Mouse (Mus musculus): ENCODE measurements around the gene Aipl1. TPM values are rescaled to one million over a fixed set of nuclear protein-coding genes. Genes with fewer than 3 reads are reported as not detected.

The Aipl1 gene
- total and polyA plus RNA-seq, 3 experiments, result 0.71 to 0.93 (median 0.81) TPM

DNA sequence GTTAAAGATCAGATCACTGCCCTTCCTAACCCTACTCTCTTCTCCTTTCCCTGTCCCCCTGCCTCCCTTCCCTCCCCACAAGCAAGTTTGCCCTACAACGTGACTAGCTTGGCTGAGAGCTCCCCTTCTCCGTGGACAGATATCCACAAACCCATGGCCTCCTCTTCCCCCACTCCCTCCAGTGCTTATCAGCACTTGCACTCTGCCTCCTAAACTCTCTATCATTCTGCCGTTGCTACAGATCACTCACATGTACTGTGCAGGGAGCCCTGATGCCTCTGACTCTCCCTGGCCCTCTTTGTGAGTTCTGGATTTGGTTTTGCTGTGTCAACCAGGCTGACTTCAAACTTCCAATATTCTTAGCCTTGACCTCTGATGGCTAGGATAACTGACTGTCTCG, 16.3 kb downstream of the Aipl1 start:
- dilution Hi-C loops (cut with MboI; ENCODE audit: extremely low pct_ligation_motif_present, extremely low pct_unique_long_range_greater_than_20kb, low sequenced_read_pairs), result no loop called here
- in situ Hi-C loops (cut with MboI; ENCODE audit: low pct_ligation_motif_present, low pct_unique_long_range_greater_than_20kb, low sequenced_read_pairs), result loop anchor here (5.0 to 10.0 kb wide), 2 partner anchors 159 to 346 kb away; no protein-coding TSS in a partner anchor
- Histone ChIP-seq H3K27ac (ENCODE audit: insufficient read depth, low read depth) (no peak overlapping the region), H3K4me1 (ENCODE audit: control insufficient read depth in 1 of 2, insufficient read depth in 2 of 2) (peaks cover 18 to 28% of the 10 kb centered on the region in 2 experiments), H3K79me2 (replicated peaks; ENCODE audit: control insufficient read depth, extremely low read depth, insufficient read depth, poor library complexity, severe bottlenecking) (no peaks in the 10 kb centered on the region), H3K4me3 (replicated peaks in 1 of 3; ENCODE audit: low read depth in 2 of 3, low read length in 2 of 3, poor library complexity in 1 of 3) (no peak overlapping the region), H3K4me2 (ENCODE audit: insufficient read depth, low read depth, poor library complexity, severe bottlenecking) (no peak overlapping the region), H3K36me3 (replicated peaks in 1 of 2; ENCODE audit: control insufficient read depth in 1 of 2, insufficient read depth in 1 of 2, low read length in 1 of 2) (no peaks in the 10 kb centered on the region), H3K9me3 (replicated peaks; ENCODE audit: low read length) (no peaks in the 10 kb centered on the region), H3K27me3 (replicated peaks) (peaks cover 6% of the 10 kb centered on the region), H3K9ac (ENCODE audit: insufficient read depth, low read depth) (no peak overlapping the region)
- DNase-seq (ENCODE audit: extremely low read depth), result no peak
- no peak for TF ChIP-seq PAX5 (IDR thresholded peaks at IDR 0.05; ENCODE audit: low read length)
- TF ChIP-seq IRF4 (IDR thresholded peaks at IDR 0.05; ENCODE audit: low read depth, low read length), result no peak
- TF ChIP-seq TBP (conservative IDR thresholded peaks at IDR 0.05; ENCODE audit: low read depth, low read length), result no peak
- TF ChIP-seq MYC (IDR thresholded peaks at IDR 0.05; ENCODE audit: low read depth, low read length), result no peak

- no peak for DNase-seq (ENCODE audit: extremely low read depth)
- Histone ChIP-seq H3K79me2 (replicated peaks; ENCODE audit: control insufficient read depth, extremely low read depth, insufficient read depth, poor library complexity, severe bottlenecking) (no peaks in the 10 kb centered on the region), H3K9ac (ENCODE audit: insufficient read depth, low read depth) (no peak overlapping the region), H3K4me2 (ENCODE audit: insufficient read depth, low read depth, poor library complexity, severe bottlenecking) (no peak overlapping the region), H3K4me1 (ENCODE audit: control insufficient read depth in 1 of 2, insufficient read depth in 2 of 2) (peaks cover 7 to 19% of the 10 kb centered on the region in 2 experiments), H3K27ac (ENCODE audit: insufficient read depth, low read depth) (no peak overlapping the region), H3K27me3 (replicated peaks) (peaks cover 2% of the 10 kb centered on the region), H3K9me3 (replicated peaks; ENCODE audit: low read length) (no peaks in the 10 kb centered on the region), H3K36me3 (replicated peaks in 1 of 2; ENCODE audit: control insufficient read depth in 1 of 2, insufficient read depth in 1 of 2, low read length in 1 of 2) (no peaks in the 10 kb centered on the region), H3K4me3 (replicated peaks in 1 of 3; ENCODE audit: low read depth in 2 of 3, low read length in 2 of 3, poor library complexity in 1 of 3) (no peak overlapping the region)
- in situ Hi-C loops (cut with MboI; ENCODE audit: low pct_ligation_motif_present, low pct_unique_long_range_greater_than_20kb, low sequenced_read_pairs), result no loop called here
- dilution Hi-C loops (cut with MboI; ENCODE audit: extremely low pct_ligation_motif_present, extremely low pct_unique_long_range_greater_than_20kb, low sequenced_read_pairs), result no loop called here
- no peak for TF ChIP-seq ZKSCAN1 (IDR thresholded peaks at IDR 0.05; ENCODE audit: borderline replicate concordance, low read depth, low read length)
- no peak for TF ChIP-seq NELFE (IDR thresholded peaks at IDR 0.05; ENCODE audit: low read depth, low read length)
- no peak for TF ChIP-seq GABPA (IDR thresholded peaks at IDR 0.05; ENCODE audit: insufficient replicate concordance, low read depth, low read length)
- no peak for TF ChIP-seq MAFK (IDR thresholded peaks at IDR 0.05; ENCODE audit: insufficient replicate concordance, low read length)
- TF ChIP-seq SIN3A (IDR thresholded peaks at IDR 0.05; ENCODE audit: low read length), result no peak
- TF ChIP-seq MAZ (IDR thresholded peaks at IDR 0.05; ENCODE audit: low read depth, low read length), result no peak
- no peak for TF ChIP-seq NRF1 (IDR thresholded peaks at IDR 0.05; ENCODE audit: low read depth, low read length)
These were observed 20.1 kb downstream of the Aipl1 start for GRCm38 (mm10) chr11:72017253-72017601.

DNA sequence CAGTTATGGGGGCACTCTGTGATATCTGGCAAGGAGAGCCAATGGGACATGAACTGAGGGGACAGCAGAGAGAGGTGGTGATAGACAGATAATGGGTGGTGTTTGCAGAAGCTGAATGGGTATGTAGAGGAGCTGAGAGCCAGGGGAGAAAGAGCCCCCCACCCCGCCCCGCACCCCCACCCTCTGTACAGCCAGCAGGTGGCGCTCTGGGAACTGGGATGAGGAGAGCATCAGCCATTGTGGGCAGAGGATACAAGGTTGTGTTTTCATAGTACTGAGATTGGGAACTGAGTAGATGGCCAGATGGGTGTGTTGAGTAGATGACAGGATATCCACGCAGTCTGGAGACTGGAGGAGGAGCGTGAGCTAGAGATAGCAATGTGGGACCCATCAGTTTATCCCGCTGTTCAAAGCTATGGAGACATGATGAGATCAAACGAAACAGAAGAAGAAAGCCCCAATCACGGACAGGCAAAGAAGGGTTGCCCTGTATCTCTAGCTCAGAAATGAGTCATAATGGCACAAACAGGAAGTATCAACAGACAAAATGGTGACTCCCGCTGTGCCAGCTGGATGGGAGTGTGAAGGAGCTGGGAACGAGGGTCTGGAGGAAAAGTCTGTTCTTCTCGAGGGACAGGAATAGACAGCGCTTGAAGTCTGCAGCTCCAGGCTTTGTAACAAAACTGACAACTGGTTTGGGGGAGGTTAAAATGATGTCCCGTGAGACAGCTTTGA, 20.6 kb downstream of the Aipl1 start:
- no peak overlapping the region for H3K9ac ChIP-seq (ENCODE audit: insufficient read depth, low read depth)
- H3K27me3 ChIP-seq (replicated peaks), result peaks cover 2% of the 10 kb centered on the region
- H3K4me3 ChIP-seq (replicated peaks in 1 of 3; ENCODE audit: low read depth in 2 of 3, low read length in 2 of 3, poor library complexity in 1 of 3), result no peak overlapping the region
- dilution Hi-C loops (cut with MboI; ENCODE audit: extremely low pct_ligation_motif_present, extremely low pct_unique_long_range_greater_than_20kb, low sequenced_read_pairs) (no loop called here), in situ Hi-C loops (cut with MboI; ENCODE audit: low pct_ligation_motif_present, low pct_unique_long_range_greater_than_20kb, low sequenced_read_pairs) (no loop called here)
- H3K4me1 ChIP-seq (ENCODE audit: control insufficient read depth in 1 of 2, insufficient read depth in 2 of 2), result peaks cover 9 to 22% of the 10 kb centered on the region in 2 experiments
- DNase-seq (ENCODE audit: extremely low read depth), result no peak
- no peaks in the 10 kb centered on the region for H3K36me3 ChIP-seq (replicated peaks in 1 of 2; ENCODE audit: control insufficient read depth in 1 of 2, insufficient read depth in 1 of 2, low read length in 1 of 2)
- TF ChIP-seq JUN (IDR thresholded peaks at IDR 0.05; ENCODE audit: insufficient read depth, low read depth, low read length) (0 out of 2 replicates have a peak, but pooled peaks have one; percentile 8), IRF4 (IDR thresholded peaks at IDR 0.05; ENCODE audit: low read depth, low read length) (peak; percentile 32; the same call in 1 of the 2 replicates), HCFC1 (IDR thresholded peaks at IDR 0.05; ENCODE audit: low read depth, low read length) (no peak), EP300 (IDR thresholded peaks at IDR 0.05; ENCODE audit: low read length) (0 out of 2 replicates have a peak, but pooled peaks have one; percentile 16)
- no peaks in the 10 kb centered on the region for H3K79me2 ChIP-seq (replicated peaks; ENCODE audit: control insufficient read depth, extremely low read depth, insufficient read depth, poor library complexity, severe bottlenecking)
- no peak overlapping the region for H3K27ac ChIP-seq (ENCODE audit: insufficient read depth, low read depth)
- no peaks in the 10 kb centered on the region for H3K9me3 ChIP-seq (replicated peaks; ENCODE audit: low read length)
- no peak overlapping the region for H3K4me2 ChIP-seq (ENCODE audit: insufficient read depth, low read depth, poor library complexity, severe bottlenecking)

Measured in CH12.LX (cell line).